Mouse (Mus musculus) heart, embryonic 11.5 days (tissue): ENCODE data around the gene Ctsd. TPM values are rescaled to one million over a fixed set of nuclear protein-coding genes. Genes with fewer than 3 reads are reported as not detected.
A peak's percentile ranks its signal among the peaks of the same experiment; 100 is the strongest.

Experiments
- ATAC-seq: fragments of 200-750 bp; cut with Nextera tagmentation; replicated peaks from 2 replicates; pipeline ENCODE4 v1.8.0; 2017; ENCODE audit warnings: moderate library complexity; ENCODE audit not compliant: insufficient number of reproducible peaks, low FRiP score, low TSS enrichment
- H3K27ac ChIP-seq: fragments of 300-500 bp; sonication (generic); 2 replicates; pipeline ENCODE4 v1.5.1; 2014; ENCODE audit warnings: mild to moderate bottlenecking, low read depth, low read length
- H3K27me3 ChIP-seq: fragments of 300-500 bp; sonication (generic); 2 replicates; pipeline ENCODE4 v1.6.1; 2014; ENCODE audit warnings: mild to moderate bottlenecking, low read length, mixed read lengths; ENCODE audit not compliant: control insufficient read depth, insufficient read depth
- H3K36me3 ChIP-seq: fragments of 300-500 bp; sonication (generic); 2 replicates; pipeline ENCODE4 v1.6.1; 2014; ENCODE audit warnings: mild to moderate bottlenecking, low read length, moderate library complexity, mixed read lengths; ENCODE audit not compliant: control insufficient read depth, insufficient read depth
- H3K4me1 ChIP-seq: fragments of 300-500 bp; sonication (generic); 2 replicates; pipeline ENCODE4 v1.6.1; 2014; ENCODE audit warnings: low read length; ENCODE audit not compliant: control insufficient read depth, insufficient read depth
- H3K4me2 ChIP-seq: fragments of 300-500 bp; sonication (generic); 2 replicates; pipeline ENCODE4 v1.6.1; 2014; ENCODE audit warnings: mild to moderate bottlenecking, moderate library complexity
- H3K4me3 ChIP-seq: fragments of 300-500 bp; sonication (generic); 2 replicates; pipeline ENCODE4 v1.5.1; 2014; ENCODE audit warnings: low read depth, low read length
- H3K9ac ChIP-seq: fragments of 300-500 bp; sonication (generic); 2 replicates; pipeline ENCODE4 v1.6.1; 2014; ENCODE audit warnings: mild to moderate bottlenecking, low read depth, low read length, moderate library complexity
- H3K9me3 ChIP-seq: fragments of 300-500 bp; sonication (generic); replicated peaks from 2 replicates; pipeline ENCODE4 v1.6.1; 2016; ENCODE audit warnings: low read length; ENCODE audit not compliant: control insufficient read depth
- WGBS: fragments of 180-500 bp; shearing (Covaris S2); extraction: QIAGEN DNeasy Blood & Tissue Kit; methylation state at CpG from one replicate; pipeline ENCODE4 v1.1.7; 2014; ENCODE audit not compliant: insufficient replicate concordance; 5-methylcytosine and 5-hydroxymethylcytosine counted together
- polyA plus RNA-seq: library from polyadenylated mRNA; unstranded; fragments of >200 nt; fragmentation: Nextera tagmentation; extraction: Ambion mirVana; gene quantifications from 2 replicates; pipeline ENCODE4 v1.2.1, GENCODE M21; 2014

The Ctsd gene
- polyA plus RNA-seq, 1 experiment from 2014 or later = 378 TPM

- ATAC-seq = no peak
- WGBS = 78% methylated on average over 6 of the region's 6 CpGs
- Histone ChIP-seq H3K27ac (no peak overlapping the region), H3K4me1 (peaks cover 30% of the 10 kb centered on the region), H3K36me3 (peaks cover 40% of the 10 kb centered on the region), H3K9ac (0 out of 2 replicates have a peak overlapping the region, but pooled peaks have one; percentile 3), H3K4me3 (no peak overlapping the region), H3K27me3 (peaks cover 5% of the 10 kb centered on the region; the same call in 1 of the 2 replicates), H3K9me3 (no peaks in the 10 kb centered on the region), H3K4me2 (no peak overlapping the region)
Measured at GRCm38 (mm10) chr7:142375261-142375724, 12.5 kb downstream of the Ctsd start.

GRCm38 (mm10) chr7:142374413-142375015 is 13.3 kb downstream of the Ctsd start:
- peaks cover 32% of the 10 kb centered on the region for H3K36me3 ChIP-seq
- ATAC-seq = no peak
- H3K4me2 ChIP-seq = no peak overlapping the region
- H3K9me3 ChIP-seq = no peaks in the 10 kb centered on the region
- H3K4me3 ChIP-seq = no peak overlapping the region
- peaks cover 30% of the 10 kb centered on the region for H3K4me1 ChIP-seq
- H3K9ac ChIP-seq = no peak overlapping the region
- 78% methylated on average over 5 of the region's 5 CpGs for WGBS
- no peak overlapping the region for H3K27ac ChIP-seq
- peaks cover 5% of the 10 kb centered on the region; the same call in 1 of the 2 replicates for H3K27me3 ChIP-seq

- peaks cover 28% of the 10 kb centered on the region for H3K4me1 ChIP-seq
- WGBS = 70% methylated on average over 8 of the region's 8 CpGs
- H3K36me3 ChIP-seq = peaks cover 26% of the 10 kb centered on the region
- H3K9me3 ChIP-seq = no peaks in the 10 kb centered on the region
- H3K27me3 ChIP-seq = peaks cover 5% of the 10 kb centered on the region; the same call in 1 of the 2 replicates
- H3K4me3 ChIP-seq = peak within 1 kb of the TSS; percentile 52
- peak within 1 kb of the TSS; percentile 95 for H3K4me2 ChIP-seq
- H3K9ac ChIP-seq = no peak within 1 kb of the TSS
- H3K27ac ChIP-seq = no peak within 1 kb of the TSS
- ATAC-seq = no peak
Measured at GRCm38 (mm10) chr7:142373641-142374412, 14.0 kb downstream of the Ctsd start, which contains the start of gene Ifitm10. Ifitm10 (minus strand) TSS chr7:142373753.

GRCm38 (mm10) chr7:142373039-142373438 is 14.8 kb downstream of the Ctsd start:
- Histone ChIP-seq H3K9ac (no peak overlapping the region), H3K4me2 (peak overlapping the region; percentile 95; the same call in 1 of the 2 replicates), H3K9me3 (no peaks in the 10 kb centered on the region), H3K4me1 (peaks cover 24% of the 10 kb centered on the region), H3K4me3 (no peak overlapping the region), H3K27me3 (peaks cover 5% of the 10 kb centered on the region; the same call in 1 of the 2 replicates), H3K27ac (no peak overlapping the region), H3K36me3 (peaks cover 18% of the 10 kb centered on the region)
- ATAC-seq = no peak
- WGBS = 79% methylated on average over 5 of the region's 5 CpGs

GRCm38 (mm10) chr7:142371768-142372661 is 15.8 kb downstream of the Ctsd start:
- 2% methylated on average over 64 of the region's 64 CpGs for WGBS
- Histone ChIP-seq H3K27me3 (peaks cover 5% of the 10 kb centered on the region; the same call in 1 of the 2 replicates), H3K27ac (no peak overlapping the region)

GRCm38 (mm10) chr7:142371398-142371767 is 16.5 kb downstream of the Ctsd start:
- Histone ChIP-seq H3K4me2 (peak overlapping the region; percentile 95), H3K9ac (peak overlapping the region; percentile 60; the same call in 1 of the 2 replicates), H3K4me1 (peaks cover 24% of the 10 kb centered on the region), H3K9me3 (no peaks in the 10 kb centered on the region), H3K27ac (no peak overlapping the region), H3K27me3 (peaks cover 5% of the 10 kb centered on the region; the same call in 1 of the 2 replicates), H3K36me3 (peaks cover 7% of the 10 kb centered on the region), H3K4me3 (peak overlapping the region; percentile 52)
- 16% methylated on average over 11 of the region's 11 CpGs for WGBS
- no peak for ATAC-seq

More at GRCm38 (mm10) chr7:142371768-142372661, 15.8 kb downstream of the Ctsd start:
- Histone ChIP-seq H3K4me2 (peak overlapping the region; percentile 95), H3K9ac (peak overlapping the region; percentile 60), H3K36me3 (peaks cover 13% of the 10 kb centered on the region), H3K4me3 (peak overlapping the region; percentile 52), H3K9me3 (no peaks in the 10 kb centered on the region), H3K4me1 (peaks cover 24% of the 10 kb centered on the region)
- ATAC-seq = peak; percentile 35; the same call in 1 of the 2 replicates

- peaks cover 5% of the 10 kb centered on the region; the same call in 1 of the 2 replicates for H3K27me3 ChIP-seq
- peaks cover 2% of the 10 kb centered on the region for H3K36me3 ChIP-seq
- no peak overlapping the region for H3K9ac ChIP-seq
- WGBS = 72% methylated on average over 18 of the region's 18 CpGs
- no peaks in the 10 kb centered on the region for H3K9me3 ChIP-seq
- peak overlapping the region; percentile 52; the same call in 1 of the 2 replicates for H3K4me3 ChIP-seq
- ATAC-seq = no peak
- peaks cover 24% of the 10 kb centered on the region for H3K4me1 ChIP-seq
- H3K27ac ChIP-seq = no peak overlapping the region
- peak overlapping the region; percentile 95 for H3K4me2 ChIP-seq
Measured at GRCm38 (mm10) chr7:142370937-142371336, 16.9 kb downstream of the Ctsd start.

- Histone ChIP-seq H3K9me3 (no peaks in the 10 kb centered on the region), H3K4me3 (no peak overlapping the region), H3K4me2 (peak overlapping the region; percentile 95; the same call in 1 of the 2 replicates), H3K27me3 (peaks cover 5% of the 10 kb centered on the region; the same call in 1 of the 2 replicates), H3K27ac (no peak overlapping the region), H3K9ac (no peak overlapping the region), H3K4me1 (peaks cover 21% of the 10 kb centered on the region), H3K36me3 (no peaks in the 10 kb centered on the region)
- no peak for ATAC-seq
- WGBS = 50% methylated on average over 6 of the region's 6 CpGs
Measured at GRCm38 (mm10) chr7:142369820-142370219, 18.0 kb downstream of the Ctsd start.
